Mouse (Mus musculus) spleen, adult 2 months (tissue): Measurements from ENCODE around the gene Olfr524.

ENCODE experiments used
- CTCF ChIP-seq: fragments of 200-500 bp; IDR thresholded peaks from 2 replicates; pipeline ENCODE4 v1.5.1; 2011; ENCODE audit warnings: mild to moderate bottlenecking, inconsistent platforms; ENCODE audit not compliant: insufficient read depth, insufficient read length, insufficient replicate concordance; ENCODE audit errors: extremely low read depth
- POLR2A ChIP-seq: fragments of 200-500 bp; IDR thresholded peaks from 2 replicates; pipeline ENCODE4 v1.6.1; 2011; ENCODE audit warnings: low read depth, low read length, inconsistent platforms

DNA sequence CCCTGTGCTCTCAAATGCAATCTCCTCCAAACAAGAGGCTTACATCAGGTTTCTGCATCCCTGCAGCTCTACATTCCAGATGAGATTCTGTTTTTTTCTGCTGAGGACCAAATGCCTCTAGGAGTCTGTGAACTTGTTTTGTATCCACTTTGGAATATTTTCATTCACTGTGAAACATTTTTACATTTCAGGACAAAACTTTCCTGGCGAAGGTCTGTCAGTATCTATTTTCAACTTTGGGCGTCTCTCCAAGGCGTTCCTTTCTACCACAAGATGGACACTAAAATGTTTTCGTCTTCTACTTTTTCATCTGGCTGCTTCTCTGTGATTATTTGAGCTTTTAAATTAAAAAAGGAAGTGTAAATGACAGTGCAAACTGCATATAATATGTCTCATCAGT lies 11.7 kb downstream of the Olfr524 start:
- TF ChIP-seq POLR2A (no peak), CTCF (no peak)
